Mouse (Mus musculus): ENCODE measurements around the gene Syf2. TPM values are rescaled to one million over a fixed set of nuclear protein-coding genes. Genes with fewer than 3 reads are reported as not detected.

The Syf2 gene
- polyA plus RNA-seq, 1 experiment = 24.3 TPM

GRCm38 (mm10) chr4:134986963-134987362 lies 56.3 kb downstream of the Syf2 start:
- H3K27me3 ChIP-seq (ENCODE audit: control insufficient read depth, insufficient read depth, low read length) = no peaks in the 10 kb centered on the region
- H3K36me3 ChIP-seq (ENCODE audit: control insufficient read depth, insufficient read depth, low read length) = no peaks in the 10 kb centered on the region
- no peak for TF ChIP-seq CTCF (IDR thresholded peaks at IDR 0.05; ENCODE audit: control insufficient read depth, insufficient read depth, insufficient replicate concordance, low read depth, low read length)
- no peak for TF ChIP-seq POLR2A (IDR thresholded peaks at IDR 0.05; ENCODE audit: control insufficient read depth, low read depth, low read length)
- H3K4me3 ChIP-seq (ENCODE audit: control insufficient read depth, low read depth, low read length) = no peak overlapping the region
- peaks cover 4% of the 10 kb centered on the region for H3K4me1 ChIP-seq (ENCODE audit: control insufficient read depth, insufficient read depth, low read length)
- no peak overlapping the region for H3K27ac ChIP-seq (ENCODE audit: control insufficient read depth, insufficient read depth, low read depth, low read length)

Other genes with a start within 250 kb of the Syf2 start
- 0.87 and 0.95 TPM in 2 replicates for gene Man1c1, start 226.6 kb upstream of the Syf2 start, polyA plus RNA-seq (2012; rRNA removed)
- gene Ldlrap1, start 162.9 kb upstream of the Syf2 start, polyA plus RNA-seq (2012; rRNA removed) = 1.7 and 1.9 TPM in 2 replicates
- 14.6 and 15.7 TPM in 2 replicates for gene Maco1, start 77.6 kb upstream of the Syf2 start, polyA plus RNA-seq (2012; rRNA removed)
- 0.97 and 1.6 TPM in 2 replicates for gene Rhd, start 66.4 kb upstream of the Syf2 start, polyA plus RNA-seq (2012; rRNA removed)
- gene Tmem50a, start 15.9 kb upstream of the Syf2 start, polyA plus RNA-seq (2012; rRNA removed) = 19.5 and 23.0 TPM in 2 replicates
- gene Rsrp1, start 7.3 kb upstream of the Syf2 start, polyA plus RNA-seq (2012; rRNA removed) = 145 and 148 TPM in 2 replicates
- 8.8 and 9.1 TPM in 2 replicates for gene Runx3, start 189.8 kb downstream of the Syf2 start, polyA plus RNA-seq (2012; rRNA removed)